Mouse (Mus musculus): ENCODE measurements at regions not wholly inside any gene's neighbourhood (a gene's known extent, or its start where the extent isn't known, plus 50 kb on each side); places are given as distances from the start of the nearest gene placed in this dataset.

DNA sequence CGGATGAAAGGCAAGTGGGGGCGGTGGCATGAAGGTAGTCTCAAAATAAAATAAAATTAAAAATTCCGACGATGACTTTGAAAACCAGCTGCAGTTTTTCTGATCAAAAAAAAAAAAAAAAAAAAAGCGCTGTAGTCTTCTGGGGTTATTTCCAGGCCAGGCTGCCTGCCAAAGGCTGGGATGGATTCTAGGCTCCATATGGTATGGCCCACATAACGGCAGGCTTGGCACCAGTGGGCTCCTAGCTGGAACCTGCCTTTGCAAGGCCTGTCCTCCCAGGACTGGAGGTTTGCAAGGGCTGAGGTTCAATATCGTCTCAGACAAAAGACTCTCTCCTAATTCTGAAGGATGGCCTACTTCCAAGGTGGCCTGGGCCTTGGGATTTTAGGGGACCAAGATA lies 280.6 kb upstream of the Tbx3 start:
- no peak for TF ChIP-seq CTCF (IDR thresholded peaks at IDR 0.05; ENCODE audit: control insufficient read depth, insufficient read depth, insufficient read length)
- TF ChIP-seq MYOG (IDR thresholded peaks at IDR 0.05; ENCODE audit: control insufficient read depth, extremely low read depth, insufficient read length) = no peak
- TF ChIP-seq CEBPB (IDR thresholded peaks at IDR 0.05; ENCODE audit: low read depth) = no peak
- no peak for TF ChIP-seq MAX (IDR thresholded peaks at IDR 0.05)
- TF ChIP-seq MYOD1 (IDR thresholded peaks at IDR 0.05; ENCODE audit: control insufficient read depth, insufficient read length, low read depth) = no peak
- no peak for TF ChIP-seq FOSL1 (IDR thresholded peaks at IDR 0.05; ENCODE audit: insufficient read depth, low read length, poor library complexity, severe bottlenecking)
